Mouse (Mus musculus) testis, adult 2 months (tissue): ENCODE results near the gene Slc30a10.

Experiments
- CTCF ChIP-seq: fragments of 200-500 bp; IDR thresholded peaks from 2 replicates; pipeline ENCODE4 v1.5.1; 2012; ENCODE audit warnings: low read depth, mild to moderate bottlenecking, inconsistent platforms, low read length, moderate library complexity; ENCODE audit not compliant: control insufficient read depth, insufficient read depth, insufficient replicate concordance
- POLR2A ChIP-seq: fragments of 200-500 bp; IDR thresholded peaks from 2 replicates; pipeline ENCODE4 v1.6.1; 2012; ENCODE audit warnings: low read depth, mild to moderate bottlenecking, inconsistent platforms, low read length, moderate library complexity; ENCODE audit not compliant: control insufficient read depth

GRCm38 (mm10) chr1:185482762-185483161, 28.1 kb downstream of the Slc30a10 start:
- no peak for TF ChIP-seq POLR2A
- TF ChIP-seq CTCF, result no peak
